Mouse (Mus musculus) gastrocnemius, adult 8-10 months (tissue): Measurements from ENCODE around the gene Lpp. TPM values are rescaled to one million over a fixed set of nuclear protein-coding genes. Genes with fewer than 3 reads are reported as not detected.

ENCODE experiments used
- DNase-seq, 2 experiments: peaks; one replicate each; pipeline ENCODE4 v3.0.0; 2022; ENCODE audit warnings: low spot score in 2 of 2
- total RNA-seq, 4 experiments: library from RNA; stranded (reverse); gene quantifications; 2 replicates each; pipeline ENCODE4 v1.2.4; 2022

The Lpp gene
- total RNA-seq, 4 experiments from 2014 or later = 15.7 to 19.6 (median 16.5) TPM

DNA sequence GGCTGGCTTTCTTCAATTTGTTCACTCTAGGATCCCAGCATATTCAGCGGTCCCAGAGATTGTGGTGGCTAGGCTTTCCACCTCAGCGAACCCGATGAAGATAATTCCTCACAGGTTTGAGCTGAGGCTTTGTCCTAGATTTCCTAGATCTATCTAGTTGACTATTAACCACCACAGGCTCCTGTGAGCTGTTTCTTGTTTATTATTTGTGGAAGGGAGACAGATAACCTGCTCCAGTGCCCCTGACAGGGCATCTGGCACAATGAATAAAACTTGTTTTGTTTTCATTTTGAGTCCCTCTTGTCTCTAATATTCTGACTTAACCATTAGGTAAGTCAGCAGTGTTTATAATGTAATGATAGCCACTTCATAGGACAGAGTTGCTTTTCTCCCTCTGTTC lies 5.6 kb downstream of the Lpp start:
- DNase-seq = no peak

DNA sequence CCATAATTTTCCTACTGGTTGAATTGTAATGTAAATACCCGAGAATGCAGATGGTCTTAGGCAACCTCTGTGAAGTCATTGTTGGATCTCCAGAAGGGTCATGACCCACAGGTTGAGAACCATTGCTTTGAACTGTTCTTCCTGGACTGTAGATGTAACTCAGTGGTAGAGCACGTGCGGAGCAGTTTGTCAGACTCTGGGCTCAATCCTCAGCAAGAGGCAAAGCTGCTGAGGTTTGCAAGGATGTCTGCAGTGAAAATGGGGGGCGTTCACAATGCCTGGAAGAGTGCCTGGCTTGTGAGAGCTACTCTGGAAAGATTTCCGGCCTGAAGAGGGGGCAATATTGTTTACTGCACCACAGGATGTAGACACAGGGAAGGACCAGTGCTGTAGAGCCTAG lies 6.2 kb downstream of the Lpp start:
- DNase-seq = no peak

DNA sequence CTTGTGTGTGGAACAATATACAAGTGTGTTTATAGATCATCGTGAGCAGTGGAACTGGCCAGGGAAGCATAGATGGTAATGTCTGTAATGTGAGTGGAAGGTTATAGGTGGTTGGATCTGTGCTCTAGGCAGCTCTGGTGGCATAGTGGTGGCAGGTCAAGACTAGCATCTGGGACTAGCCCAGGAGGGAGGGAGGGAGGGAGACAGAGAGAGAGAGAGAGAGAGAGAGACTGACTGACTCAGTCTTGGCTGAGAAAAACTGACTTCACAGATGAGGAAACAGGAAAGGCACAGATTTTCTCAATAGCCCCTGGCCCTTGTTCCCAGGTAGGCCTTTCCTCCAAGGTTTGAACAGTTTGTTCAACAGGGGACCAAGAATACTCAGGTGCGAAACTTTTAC lies 7.5 kb downstream of the Lpp start:
- no peak for DNase-seq

DNA sequence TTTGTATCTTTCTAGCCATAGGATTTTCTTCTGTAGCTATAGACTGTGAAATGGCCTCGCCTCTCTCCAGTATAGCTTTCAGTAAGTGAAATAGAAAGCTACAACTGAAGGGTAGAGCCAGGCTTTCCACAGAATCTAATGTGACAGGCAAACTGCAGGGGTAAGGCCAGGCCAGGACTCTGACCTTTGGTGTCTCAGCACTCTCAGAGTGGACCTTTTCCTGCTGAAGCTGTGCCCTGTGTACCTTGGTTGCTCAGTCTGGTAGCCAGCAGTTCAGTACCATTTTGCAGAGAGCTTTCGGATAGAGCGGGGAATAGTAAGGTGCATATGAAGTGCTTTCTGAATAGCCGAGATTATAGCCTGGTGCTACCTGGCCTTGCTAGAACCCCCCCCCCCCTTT lies 9.5 kb downstream of the Lpp start:
- DNase-seq = peak in 1 of 2 experiments; percentile 18

DNA sequence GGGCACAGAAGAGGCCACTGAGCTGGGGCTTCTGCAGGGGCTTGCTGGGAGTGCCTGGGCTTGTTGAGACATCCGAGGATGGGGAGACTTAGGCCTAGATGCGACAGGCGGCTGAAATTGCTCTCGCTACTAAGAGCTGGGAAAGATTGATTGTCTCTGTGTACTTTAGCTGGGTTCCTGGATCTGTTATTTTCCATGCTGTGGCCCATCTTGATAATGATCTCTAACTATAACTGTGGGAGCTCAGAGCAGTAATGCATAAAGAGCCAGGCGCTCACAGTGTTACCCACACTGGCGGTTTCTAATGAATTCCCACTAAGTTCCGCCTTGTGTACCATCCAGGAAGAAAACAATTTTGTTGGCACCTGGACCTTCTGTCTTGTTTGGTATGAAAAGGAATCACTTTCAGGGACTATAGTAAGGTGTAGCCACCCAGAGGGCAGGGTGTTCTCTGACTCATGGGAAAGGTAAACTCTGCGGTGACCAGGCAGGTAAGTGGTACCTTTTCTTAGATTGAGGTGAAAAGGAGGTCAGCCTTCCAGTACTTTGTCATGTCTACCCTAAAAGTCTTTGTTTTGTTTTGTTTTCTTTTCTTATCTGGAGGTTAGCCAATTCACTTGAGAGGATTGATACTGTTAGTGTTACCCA lies 10.6 kb downstream of the Lpp start:
- DNase-seq = no peak

DNA sequence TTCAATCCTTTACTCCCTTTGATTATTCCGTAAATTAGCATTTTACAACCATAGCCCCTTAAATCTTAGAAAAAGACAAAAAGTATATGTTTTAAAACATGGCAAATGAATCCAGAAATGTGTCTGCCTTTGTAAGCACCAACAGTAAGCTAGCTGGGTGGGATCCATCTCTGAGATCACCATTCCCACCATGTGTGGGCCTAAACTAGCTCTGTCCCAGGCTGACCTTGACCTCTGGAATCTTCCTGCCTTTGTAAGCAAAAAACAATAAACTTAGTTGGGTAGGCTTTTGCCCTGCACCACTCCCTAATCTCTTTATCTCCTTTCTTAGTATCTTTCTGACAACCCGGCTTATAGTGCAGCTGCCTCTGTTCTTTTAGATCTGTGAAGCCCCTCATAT lies 13.2 kb downstream of the Lpp start:
- no peak for DNase-seq

DNA sequence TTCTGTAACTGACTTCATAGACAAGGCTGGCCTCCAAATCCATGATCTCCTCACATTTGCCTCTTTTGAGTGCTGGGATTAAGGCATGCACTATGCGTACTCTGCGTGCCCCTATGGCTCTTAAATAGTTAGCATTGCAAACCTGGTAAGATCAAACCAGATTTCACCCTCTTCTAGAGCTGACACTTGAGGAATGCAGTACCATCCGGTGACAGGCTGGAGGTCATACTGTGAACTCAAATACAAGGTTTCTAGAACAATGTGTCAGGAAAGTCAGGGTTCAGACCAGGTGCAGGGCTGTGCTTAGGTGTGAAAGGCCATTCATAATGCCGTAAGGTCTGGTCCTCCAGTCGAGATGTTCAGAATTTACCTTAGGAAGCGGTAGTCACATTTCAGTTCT lies 18.0 kb downstream of the Lpp start:
- no peak for DNase-seq

DNA sequence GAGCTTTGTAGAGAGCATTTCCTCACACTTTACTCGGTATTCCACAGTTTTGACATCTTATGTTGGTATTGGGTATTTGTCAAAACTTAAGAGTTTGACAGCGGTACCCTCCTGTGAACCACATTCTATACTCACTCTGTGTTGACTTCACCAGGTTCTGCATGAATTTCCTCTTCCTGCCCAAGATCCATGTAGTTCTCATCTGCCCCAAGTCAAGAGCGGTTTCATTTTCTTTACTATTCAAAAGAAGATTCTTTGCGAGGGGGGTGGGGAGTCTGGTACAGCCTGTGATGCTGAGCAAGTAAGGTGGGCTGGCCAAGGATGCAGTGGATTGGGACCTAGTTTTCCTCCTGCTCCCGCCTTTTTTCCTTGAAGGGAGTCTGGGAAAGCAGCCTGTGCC lies 18.9 kb downstream of the Lpp start:
- no peak for DNase-seq

DNA sequence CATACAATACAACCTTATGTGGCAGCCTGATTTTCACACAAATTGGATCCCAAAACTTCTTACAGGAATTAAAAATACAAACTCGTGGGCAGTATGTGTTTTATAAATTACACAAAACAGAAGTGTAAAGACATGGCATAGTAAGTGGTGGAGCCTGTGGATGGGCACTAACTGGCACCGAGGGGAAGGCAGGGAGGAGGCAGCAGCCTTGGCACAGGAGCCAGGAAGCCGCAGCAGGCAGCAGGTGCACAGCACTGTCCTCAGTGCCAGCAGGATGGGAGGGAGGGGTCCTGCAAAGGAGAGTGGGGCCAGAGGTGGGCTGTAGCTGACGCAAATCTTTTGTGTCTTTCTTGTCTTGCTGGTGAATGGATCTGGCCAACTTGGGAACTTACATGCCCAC lies 19.8 kb downstream of the Lpp start:
- DNase-seq = no peak

DNA sequence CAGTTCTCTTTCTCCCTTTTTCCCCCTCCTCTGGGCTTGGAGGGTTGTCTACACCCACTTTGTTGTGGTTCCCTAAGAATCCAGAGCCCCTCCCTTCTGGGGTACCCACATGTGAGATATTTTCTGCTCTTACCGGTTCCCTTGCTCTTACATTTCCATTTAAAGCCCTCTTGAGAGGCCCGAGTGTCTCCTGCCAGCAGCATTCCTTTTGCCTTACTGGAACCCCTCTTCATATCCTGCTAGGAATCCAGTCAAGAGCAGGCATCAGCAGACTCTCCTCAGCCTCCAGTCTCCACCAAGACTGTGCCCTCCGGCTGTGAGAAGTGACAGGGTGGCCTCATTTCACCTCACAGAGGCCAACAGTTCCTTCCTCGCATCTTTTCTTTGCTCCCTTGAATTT lies 24.7 kb downstream of the Lpp start:
- no peak for DNase-seq

DNA sequence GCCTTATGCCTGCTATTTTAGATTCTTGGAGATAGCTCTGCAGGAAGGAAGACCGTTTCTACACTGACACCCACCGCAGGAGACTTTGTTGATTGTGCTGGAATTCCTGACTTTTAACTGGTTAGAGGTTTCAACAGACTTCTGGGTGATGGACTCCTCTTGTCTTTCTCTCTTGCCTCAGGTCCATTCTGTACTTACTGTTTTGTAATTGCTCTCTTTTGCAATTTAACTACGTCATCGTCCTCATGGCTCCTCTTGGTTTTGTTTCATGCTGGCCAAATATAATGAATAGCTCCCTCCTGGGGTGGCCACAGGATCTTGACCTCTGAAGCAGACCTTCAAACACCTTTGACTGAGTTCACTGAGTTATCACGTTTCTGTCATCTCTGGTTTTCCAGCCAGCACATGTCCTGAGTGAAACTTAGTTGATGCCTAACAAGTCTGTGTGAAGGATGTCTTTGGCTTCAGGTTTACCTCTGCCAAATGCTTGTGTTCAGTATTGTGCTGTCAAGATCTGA lies 27.4 kb downstream of the Lpp start:
- DNase-seq = no peak

DNA sequence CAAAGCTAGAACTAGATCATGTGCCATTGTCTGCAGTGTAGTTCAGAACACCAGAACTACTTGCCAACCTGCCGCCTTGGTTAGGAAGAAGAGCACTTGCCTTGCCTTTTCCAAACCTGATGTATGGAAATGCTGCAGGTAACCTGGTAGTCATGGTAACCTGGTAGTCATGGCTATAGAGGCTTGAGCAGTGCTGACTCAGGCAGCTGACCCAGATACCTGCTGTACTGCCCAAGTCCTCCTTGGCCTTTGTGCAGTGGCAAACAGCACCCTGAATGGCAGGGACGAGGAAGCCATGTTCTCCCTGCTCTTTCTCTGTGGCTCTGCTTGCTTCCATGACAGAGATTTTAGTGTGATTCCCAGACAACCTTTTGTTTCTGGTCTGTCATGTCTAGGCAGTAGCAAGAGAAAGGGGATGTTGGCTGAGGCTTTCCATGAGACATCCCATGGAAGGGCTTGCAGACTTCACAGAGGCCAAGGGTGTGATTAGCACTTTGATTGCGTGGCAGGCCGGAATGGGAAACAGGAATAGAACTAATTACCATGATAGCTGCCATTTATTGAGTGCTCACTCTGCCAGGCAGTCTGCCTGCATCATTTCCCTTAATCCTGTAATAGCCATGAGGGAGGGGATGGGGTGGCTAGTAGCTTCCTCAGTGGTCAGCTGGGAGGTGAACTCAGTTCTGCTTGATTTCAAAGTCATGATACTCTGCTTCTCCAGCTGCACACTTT lies 28.5 kb downstream of the Lpp start:
- no peak for DNase-seq

DNA sequence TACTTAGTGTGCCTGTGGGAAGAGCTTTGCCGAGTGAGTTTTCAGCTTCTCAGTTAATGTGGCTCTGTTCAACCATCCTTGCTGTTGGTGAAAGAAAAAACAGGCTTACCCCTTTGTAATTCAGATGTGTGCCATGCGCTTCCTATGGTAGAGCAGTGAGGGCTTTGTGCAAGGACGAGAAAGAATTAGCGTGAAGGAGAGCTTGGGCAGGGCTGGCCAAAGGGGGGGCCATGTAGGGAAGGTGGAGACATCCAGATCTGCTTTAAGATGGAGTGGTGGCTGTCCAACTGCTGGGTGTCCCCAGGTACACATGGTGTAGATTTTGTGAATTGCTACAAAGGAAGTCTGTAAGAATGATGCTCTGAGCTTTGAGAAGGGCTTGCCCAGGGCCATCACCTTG lies 29.9 kb downstream of the Lpp start:
- no peak for DNase-seq

DNA sequence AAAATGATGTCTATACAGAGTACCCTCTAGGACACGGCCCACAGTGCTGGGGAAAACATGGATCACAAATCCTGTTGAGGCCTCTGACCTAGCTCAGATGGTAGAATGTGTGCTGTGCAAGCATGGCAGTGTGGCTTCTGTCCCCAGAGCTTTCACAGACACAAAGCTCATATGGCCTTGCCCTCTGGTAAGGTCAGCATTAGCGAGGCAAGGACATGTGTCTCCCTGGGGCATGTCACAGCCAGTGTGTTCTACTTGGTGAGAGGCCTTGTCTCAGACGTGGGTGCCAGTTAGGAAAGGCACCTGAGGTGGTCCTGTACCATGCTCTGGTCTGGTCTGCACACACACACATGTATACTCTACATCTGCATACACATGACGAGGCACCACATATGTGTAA lies 30.4 kb downstream of the Lpp start:
- DNase-seq = no peak

DNA sequence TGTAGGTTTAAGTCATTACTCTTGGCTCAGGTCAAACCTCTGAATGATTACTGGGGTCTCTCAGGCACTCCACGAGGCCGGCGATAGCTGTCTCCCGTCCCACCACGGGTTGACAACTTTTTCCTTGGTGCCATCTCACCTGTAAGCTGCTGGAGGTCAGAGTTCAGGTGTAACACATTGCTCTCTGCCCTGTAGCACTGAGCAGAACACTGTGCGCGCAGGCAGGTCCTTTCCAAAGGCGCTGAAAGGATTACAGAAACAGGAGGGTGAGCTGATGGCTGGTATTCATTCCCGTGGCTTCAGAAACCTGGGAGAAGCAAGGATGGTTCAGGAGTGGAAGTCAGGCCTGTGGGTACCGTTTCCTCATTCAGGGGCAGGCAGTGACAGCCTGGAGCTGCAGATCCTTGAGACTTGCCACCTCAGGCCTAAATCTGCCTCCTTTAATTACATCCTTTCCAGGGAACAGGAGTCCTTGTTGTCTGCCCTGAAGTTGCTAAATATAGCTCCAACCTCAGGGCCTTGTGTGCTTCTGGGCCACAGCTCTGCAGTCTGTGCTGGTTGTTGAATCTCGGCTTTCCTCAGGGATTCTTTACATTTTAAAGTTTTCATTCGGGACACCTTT lies 31.2 kb downstream of the Lpp start:
- peak in 1 of 2 experiments; percentile 17 for DNase-seq

DNA sequence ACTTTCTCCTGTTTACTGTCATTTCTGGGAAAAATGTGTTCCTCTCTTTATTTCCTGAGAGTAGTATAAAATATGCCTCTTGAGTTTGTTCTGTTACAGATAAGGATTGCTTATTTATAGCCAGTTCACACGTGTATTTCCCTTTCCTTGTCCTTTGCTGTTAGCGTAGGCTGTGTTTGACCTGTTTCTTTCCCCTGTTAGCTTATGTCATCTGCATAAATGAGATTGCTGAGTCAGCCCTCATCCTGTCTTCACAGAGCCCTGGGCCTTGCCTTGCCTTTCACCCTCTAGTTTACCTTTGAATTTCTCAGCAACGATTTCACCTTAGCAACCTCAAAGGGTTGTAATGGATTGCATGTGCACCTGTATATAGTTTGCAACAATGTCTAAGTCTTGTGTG lies 32.5 kb downstream of the Lpp start:
- DNase-seq = no peak

DNA sequence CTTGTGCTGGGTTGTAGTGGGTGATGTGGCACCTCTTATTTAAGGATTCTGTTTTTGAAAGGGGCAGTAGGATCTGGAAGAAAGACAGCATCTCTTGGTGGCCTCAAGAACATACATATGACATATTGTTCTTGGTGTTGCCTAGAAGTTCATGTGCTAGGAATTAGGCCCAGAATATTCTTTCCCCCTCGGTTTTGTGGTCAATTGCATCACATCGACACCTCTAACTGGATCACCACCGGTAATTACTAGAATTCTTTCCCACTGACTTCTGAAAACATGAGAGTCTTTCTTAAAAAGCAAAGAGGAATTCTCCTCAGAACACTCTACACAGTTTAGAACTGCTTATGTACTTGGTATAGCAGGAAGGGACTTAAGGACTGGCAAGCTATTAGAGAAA lies 34.3 kb downstream of the Lpp start:
- no peak for DNase-seq

DNA sequence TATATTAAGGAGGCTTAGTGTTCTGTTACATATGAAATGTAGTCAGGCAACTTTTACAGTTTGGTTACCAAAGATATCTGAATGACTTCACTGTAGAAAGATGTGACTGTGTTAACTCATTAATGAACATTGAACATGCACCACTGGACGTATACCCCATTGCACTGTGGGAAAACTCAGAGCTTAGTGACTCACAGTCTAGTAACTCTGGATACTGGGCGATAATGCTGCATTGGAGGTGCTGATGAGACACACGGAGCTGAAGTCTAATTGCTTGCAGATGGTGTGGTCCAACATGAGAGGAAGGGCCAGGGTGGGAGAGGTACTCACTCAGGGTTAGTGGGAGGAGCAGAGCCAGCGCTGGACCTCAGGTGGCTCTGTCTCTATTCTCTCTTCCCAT lies 34.7 kb downstream of the Lpp start:
- no peak for DNase-seq

DNA sequence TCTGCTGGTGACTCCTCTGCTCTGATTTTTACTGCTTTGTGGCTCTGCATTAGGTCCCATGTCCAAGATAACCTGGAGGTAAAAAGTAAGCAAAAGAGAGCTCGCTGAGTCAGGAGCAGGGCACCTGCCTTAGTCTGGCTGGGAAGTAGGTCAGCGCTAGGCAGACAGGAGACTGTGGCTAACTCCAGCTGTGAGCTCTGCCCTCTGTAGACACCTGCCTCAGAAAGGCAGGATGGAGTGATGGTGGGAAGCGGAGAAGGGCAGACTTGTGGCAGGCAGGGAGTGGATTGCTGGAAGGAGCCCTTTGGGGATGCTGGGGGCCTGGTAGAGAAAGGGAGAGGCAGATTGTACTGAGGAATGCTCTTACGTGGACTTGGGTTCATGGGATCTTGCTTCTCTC lies 35.4 kb downstream of the Lpp start:
- DNase-seq = no peak

DNA sequence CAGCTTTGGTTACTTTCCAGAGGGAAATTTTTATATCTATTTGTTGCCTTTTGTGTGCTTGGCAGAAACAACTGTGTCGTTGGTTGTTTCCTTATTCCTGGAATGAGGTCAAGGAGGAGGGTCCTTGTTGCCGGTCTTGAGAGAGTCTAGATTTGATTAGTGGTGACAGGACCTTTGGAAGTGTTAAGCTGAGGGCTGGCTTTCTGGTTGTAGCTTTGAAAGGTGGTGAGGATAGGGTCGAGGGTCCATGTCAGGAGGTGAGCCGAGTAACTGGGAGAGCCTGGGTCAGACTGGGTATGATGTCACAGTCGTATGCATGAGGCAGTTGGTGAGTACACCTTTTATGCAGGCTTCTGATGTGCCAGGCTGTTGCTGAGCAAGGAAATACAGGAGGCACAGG lies 36.4 kb downstream of the Lpp start:
- DNase-seq = peak in 1 of 2 experiments; percentile 2

DNA sequence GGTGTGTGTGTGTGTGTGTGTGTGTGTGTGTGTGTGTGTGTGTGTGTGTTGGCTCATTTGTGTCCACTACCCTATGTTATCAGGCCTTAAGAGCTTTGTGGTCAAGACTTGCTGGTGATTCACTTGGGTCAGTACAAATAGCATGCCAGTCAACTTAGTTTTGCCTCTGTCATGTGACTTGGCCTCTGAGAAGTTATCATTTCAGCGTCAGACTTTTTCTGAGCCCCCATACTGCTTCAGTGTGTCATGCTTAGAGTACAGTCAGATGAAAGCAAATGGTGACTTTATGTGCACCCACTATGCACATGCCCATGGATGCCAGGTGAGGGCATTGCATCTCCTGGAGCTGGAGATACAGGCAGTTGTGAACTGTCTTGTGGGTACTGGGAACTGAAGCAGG lies 38.5 kb downstream of the Lpp start:
- no peak for DNase-seq

DNA sequence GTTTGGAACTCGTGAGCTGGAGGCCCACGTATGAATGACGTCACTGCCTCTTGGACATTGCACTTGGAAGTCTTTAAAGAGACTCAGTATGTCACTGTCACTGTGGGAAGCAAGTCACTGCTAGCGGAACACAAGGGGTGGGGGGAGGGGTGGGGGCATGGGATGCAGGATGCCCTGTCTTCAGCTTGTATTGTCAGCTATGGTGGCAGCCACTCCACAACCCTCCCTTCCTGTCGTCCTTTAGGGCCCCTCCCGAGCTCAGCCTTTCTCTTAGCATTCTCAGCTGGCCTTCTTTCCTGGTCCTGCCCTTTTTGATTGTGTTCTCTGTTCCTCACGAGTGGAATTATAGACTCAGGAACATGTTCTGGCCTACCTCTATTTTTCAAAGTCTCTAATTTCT lies 40.3 kb downstream of the Lpp start:
- no peak for DNase-seq

DNA sequence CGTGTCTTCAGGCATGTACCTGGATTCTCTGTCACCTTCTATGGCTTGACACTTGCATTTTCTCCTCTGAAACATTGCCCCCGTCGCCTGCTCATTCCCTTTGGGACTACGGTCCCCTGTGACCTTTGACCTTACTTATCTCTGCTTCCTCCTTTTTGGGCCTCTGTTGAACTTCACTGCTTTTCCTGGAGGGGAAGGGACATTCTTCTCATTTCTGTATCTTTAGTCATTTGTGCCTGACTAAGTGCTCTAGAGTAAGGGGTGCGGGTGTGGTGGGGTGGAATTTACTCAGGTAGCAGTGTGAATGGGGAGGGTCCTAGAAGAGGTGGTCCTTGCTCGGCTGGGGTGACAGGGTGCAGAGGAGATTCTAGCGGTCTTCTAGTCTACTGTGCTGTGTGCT lies 40.7 kb downstream of the Lpp start:
- DNase-seq = no peak
